Mouse (Mus musculus): ENCODE data around the gene Poln. TPM values are rescaled to one million over a fixed set of nuclear protein-coding genes. Genes with fewer than 3 reads are reported as not detected.
A peak's percentile ranks its signal among the peaks of the same experiment; 100 is the strongest.

Gene Poln
- polyA plus RNA-seq, 1 experiment from 2014 or later = 0.48 TPM

DNA sequence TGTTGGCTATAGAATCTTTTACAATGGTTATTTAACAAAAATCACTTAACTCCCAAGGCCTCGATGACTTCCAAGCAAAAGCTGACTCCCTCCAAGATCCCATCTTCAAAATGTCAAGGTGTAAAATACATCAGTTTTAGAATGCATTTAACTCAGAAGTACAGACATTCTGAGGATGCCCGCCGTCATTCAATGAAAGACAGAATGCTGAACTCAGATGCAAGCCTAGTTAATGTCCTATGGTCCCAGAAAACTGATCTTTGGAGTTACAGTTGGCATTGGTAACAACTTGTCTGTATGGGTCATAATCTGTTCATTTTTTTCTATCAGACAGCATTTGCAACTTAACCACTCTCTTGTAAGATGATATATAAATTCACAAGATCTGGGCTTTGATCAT, 706 bp upstream of the Poln start:
- 42% methylated on average over 3 of the region's 3 CpGs for WGBS (ENCODE audit: insufficient replicate concordance)
- Histone ChIP-seq H3K27ac (ENCODE audit: low read length) (peak overlapping the region; percentile 64), H3K4me2 (ENCODE audit: low read depth, low read length) (peak overlapping the region; percentile 72), H3K27me3 (ENCODE audit: control insufficient read depth, insufficient read depth, low read depth, low read length) (no peaks in the 10 kb centered on the region), H3K4me1 (ENCODE audit: control insufficient read depth, low read depth, low read length) (peaks cover 12% of the 10 kb centered on the region), H3K9ac (ENCODE audit: low read depth, low read length) (peak overlapping the region; percentile 52), H3K9me3 (replicated peaks; ENCODE audit: control insufficient read depth, low read length) (no peaks in the 10 kb centered on the region), H3K4me3 (ENCODE audit: low read depth, low read length) (peak overlapping the region; percentile 94), H3K36me3 (ENCODE audit: control insufficient read depth, insufficient read depth) (no peaks in the 10 kb centered on the region; the same call in 1 of the 2 replicates)
- ATAC-seq (ENCODE audit: low read depth) = no peak

DNA sequence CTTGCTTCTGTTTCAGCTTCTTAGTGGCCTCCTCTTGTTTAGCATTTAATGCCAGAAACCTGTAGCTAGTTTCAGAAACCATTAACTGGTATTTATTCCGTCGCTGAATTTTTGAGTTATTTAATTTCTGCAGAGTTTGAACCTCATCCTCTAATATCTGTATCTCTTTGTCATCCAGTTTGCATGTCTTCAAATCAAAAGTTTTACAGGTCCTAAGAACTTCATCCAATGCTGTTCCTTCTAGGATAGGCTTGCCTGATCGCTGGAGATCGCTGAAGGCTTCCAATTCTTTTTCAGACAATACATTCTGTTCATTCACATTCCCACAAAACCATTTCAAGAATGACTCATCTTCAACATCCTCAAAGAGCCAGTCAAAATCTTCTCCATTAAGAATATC, 1.4 kb downstream of the Poln start:
- no peak for ATAC-seq (ENCODE audit: low read depth)
- peak overlapping the region; percentile 40 for H3K4me3 ChIP-seq (ENCODE audit: low read depth, low read length)
- 69% methylated on average over 4 of the region's 4 CpGs for whole genome bisulfite sequencing (ENCODE audit: insufficient replicate concordance)
- H3K27ac ChIP-seq (ENCODE audit: low read length) = no peak overlapping the region
- peaks cover 12% of the 10 kb centered on the region for H3K4me1 ChIP-seq (ENCODE audit: control insufficient read depth, low read depth, low read length)
- H3K36me3 ChIP-seq (ENCODE audit: control insufficient read depth, insufficient read depth) = peaks cover 4% of the 10 kb centered on the region
- no peaks in the 10 kb centered on the region for H3K9me3 ChIP-seq (replicated peaks; ENCODE audit: control insufficient read depth, low read length)
- no peak overlapping the region for H3K9ac ChIP-seq (ENCODE audit: low read depth, low read length)
- peak overlapping the region; percentile 64 for H3K4me2 ChIP-seq (ENCODE audit: low read depth, low read length)
- H3K27me3 ChIP-seq (ENCODE audit: control insufficient read depth, insufficient read depth, low read depth, low read length) = no peaks in the 10 kb centered on the region

DNA sequence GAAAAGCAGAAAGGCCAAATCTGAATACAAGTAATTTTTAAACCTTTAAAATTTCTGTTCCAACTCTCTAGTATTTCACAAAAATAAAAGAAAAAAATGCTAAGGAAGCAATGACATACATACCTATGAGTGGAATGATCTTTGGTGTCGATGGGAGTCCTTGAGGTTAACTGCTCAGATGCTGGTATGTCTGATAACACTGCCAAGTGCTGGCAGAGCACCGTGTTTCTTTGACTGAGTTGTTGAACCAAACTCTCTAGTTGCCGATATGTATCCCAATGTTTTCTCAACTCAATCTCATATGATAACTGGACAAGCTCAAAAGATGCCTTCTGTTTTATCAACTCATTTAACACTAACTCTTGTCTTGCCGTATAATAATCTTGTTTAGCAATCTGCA, 3.5 kb downstream of the Poln start:
- H3K36me3 ChIP-seq (ENCODE audit: control insufficient read depth, insufficient read depth) = peaks cover 4% of the 10 kb centered on the region
- peak overlapping the region; percentile 60 for H3K4me2 ChIP-seq (ENCODE audit: low read depth, low read length)
- 17% methylated on average over 4 of the region's 4 CpGs for WGBS (ENCODE audit: insufficient replicate concordance)
- H3K9me3 ChIP-seq (replicated peaks; ENCODE audit: control insufficient read depth, low read length) = no peaks in the 10 kb centered on the region
- H3K27me3 ChIP-seq (ENCODE audit: control insufficient read depth, insufficient read depth, low read depth, low read length) = no peaks in the 10 kb centered on the region
- H3K4me1 ChIP-seq (ENCODE audit: control insufficient read depth, low read depth, low read length) = peaks cover 12% of the 10 kb centered on the region
- H3K27ac ChIP-seq (ENCODE audit: low read length) = no peak overlapping the region
- peak overlapping the region; percentile 44 for H3K4me3 ChIP-seq (ENCODE audit: low read depth, low read length)
- ATAC-seq (ENCODE audit: low read depth) = no peak
- peak overlapping the region; percentile 28; the same call in 1 of the 2 replicates for H3K9ac ChIP-seq (ENCODE audit: low read depth, low read length)

DNA sequence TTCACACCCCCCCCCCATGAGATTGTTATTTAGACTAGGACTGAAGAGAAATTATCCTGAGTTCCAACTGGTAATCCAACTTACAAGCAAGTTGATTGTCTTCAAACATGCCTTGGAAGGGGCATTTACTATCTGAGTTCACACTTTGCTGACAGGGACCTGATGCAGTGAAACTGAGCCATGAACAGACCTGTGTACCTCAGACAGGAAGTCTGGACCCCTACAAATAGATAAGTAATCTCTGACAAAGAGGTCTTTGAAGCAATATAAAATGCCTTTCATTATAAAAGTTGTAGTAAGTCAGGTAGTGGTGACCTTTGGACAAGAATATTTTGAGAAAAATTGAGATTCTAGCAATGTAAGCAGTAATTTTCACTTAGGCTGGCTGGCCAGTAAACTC, 20.8 kb downstream of the Poln start:
- no peak overlapping the region for H3K4me2 ChIP-seq (ENCODE audit: low read depth, low read length)
- no peak overlapping the region for H3K9ac ChIP-seq (ENCODE audit: low read depth, low read length)
- H3K36me3 ChIP-seq (ENCODE audit: control insufficient read depth, insufficient read depth) = peaks cover under 1% of the 10 kb centered on the region; the same call in 1 of the 2 replicates
- ATAC-seq (ENCODE audit: low read depth) = no peak
- no peaks in the 10 kb centered on the region for H3K27me3 ChIP-seq (ENCODE audit: control insufficient read depth, insufficient read depth, low read depth, low read length)
- no peaks in the 10 kb centered on the region for H3K9me3 ChIP-seq (replicated peaks; ENCODE audit: control insufficient read depth, low read length)
- H3K4me1 ChIP-seq (ENCODE audit: control insufficient read depth, low read depth, low read length) = no peaks in the 10 kb centered on the region
- no peak overlapping the region for H3K27ac ChIP-seq (ENCODE audit: low read length)
- H3K4me3 ChIP-seq (ENCODE audit: low read depth, low read length) = no peak overlapping the region

DNA sequence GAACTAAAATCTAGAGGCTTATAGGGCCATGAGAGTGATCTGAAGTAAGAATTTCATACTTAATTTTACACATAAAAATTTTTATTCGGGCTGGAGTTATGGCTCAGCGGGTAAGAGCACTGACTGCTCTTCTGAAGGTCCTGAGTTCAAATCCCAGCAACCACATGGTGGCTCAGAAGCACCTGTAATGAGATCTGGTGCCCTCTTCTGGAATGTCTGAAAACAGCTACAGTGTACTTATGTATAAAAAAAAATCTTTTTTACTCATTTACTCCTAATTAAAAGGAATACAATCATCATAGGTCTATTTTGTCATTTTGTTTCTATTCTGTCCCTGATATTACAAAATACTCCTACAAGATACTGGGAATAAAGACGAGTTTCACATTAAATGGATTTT, 21.7 kb downstream of the Poln start:
- Histone ChIP-seq H3K4me2 (ENCODE audit: low read depth, low read length) (no peak overlapping the region), H3K4me3 (ENCODE audit: low read depth, low read length) (no peak overlapping the region), H3K27ac (ENCODE audit: low read length) (no peak overlapping the region), H3K27me3 (ENCODE audit: control insufficient read depth, insufficient read depth, low read depth, low read length) (no peaks in the 10 kb centered on the region), H3K9me3 (replicated peaks; ENCODE audit: control insufficient read depth, low read length) (no peaks in the 10 kb centered on the region), H3K4me1 (ENCODE audit: control insufficient read depth, low read depth, low read length) (no peaks in the 10 kb centered on the region), H3K9ac (ENCODE audit: low read depth, low read length) (no peak overlapping the region), H3K36me3 (ENCODE audit: control insufficient read depth, insufficient read depth) (no peaks in the 10 kb centered on the region)
- no peak for ATAC-seq (ENCODE audit: low read depth)
- WGBS (ENCODE audit: insufficient replicate concordance) = 75% methylated on average over 3 of the region's 3 CpGs

DNA sequence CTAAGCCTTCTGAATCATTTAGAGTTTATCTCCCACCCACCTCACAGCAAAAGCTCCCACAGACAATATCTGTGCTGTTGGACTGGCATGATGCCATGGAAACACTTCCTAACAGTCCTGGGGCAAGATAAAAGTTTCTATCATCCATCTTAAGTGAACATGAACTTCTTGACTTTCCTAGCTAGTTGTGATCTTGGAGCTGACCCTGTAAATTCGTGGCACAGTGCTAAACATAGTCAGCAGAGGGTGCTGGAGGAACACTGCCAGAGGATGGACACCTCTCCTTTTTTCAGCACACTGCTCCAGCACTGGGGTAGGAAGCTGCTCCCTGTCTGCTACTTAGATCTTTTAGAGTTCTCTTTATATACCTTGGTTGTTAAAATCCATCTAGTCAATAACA, 29.5 kb downstream of the Poln start:
- no peak for ATAC-seq (ENCODE audit: low read depth)
- Histone ChIP-seq H3K36me3 (ENCODE audit: control insufficient read depth, insufficient read depth) (no peaks in the 10 kb centered on the region), H3K4me1 (ENCODE audit: control insufficient read depth, low read depth, low read length) (no peaks in the 10 kb centered on the region), H3K9ac (ENCODE audit: low read depth, low read length) (no peak overlapping the region), H3K4me2 (ENCODE audit: low read depth, low read length) (no peak overlapping the region), H3K27me3 (ENCODE audit: control insufficient read depth, insufficient read depth, low read depth, low read length) (no peaks in the 10 kb centered on the region), H3K9me3 (replicated peaks; ENCODE audit: control insufficient read depth, low read length) (no peaks in the 10 kb centered on the region), H3K27ac (ENCODE audit: low read length) (no peak overlapping the region), H3K4me3 (ENCODE audit: low read depth, low read length) (no peak overlapping the region)
- 0% methylated on average over 1 of the region's 1 CpGs for WGBS (ENCODE audit: insufficient replicate concordance)

DNA sequence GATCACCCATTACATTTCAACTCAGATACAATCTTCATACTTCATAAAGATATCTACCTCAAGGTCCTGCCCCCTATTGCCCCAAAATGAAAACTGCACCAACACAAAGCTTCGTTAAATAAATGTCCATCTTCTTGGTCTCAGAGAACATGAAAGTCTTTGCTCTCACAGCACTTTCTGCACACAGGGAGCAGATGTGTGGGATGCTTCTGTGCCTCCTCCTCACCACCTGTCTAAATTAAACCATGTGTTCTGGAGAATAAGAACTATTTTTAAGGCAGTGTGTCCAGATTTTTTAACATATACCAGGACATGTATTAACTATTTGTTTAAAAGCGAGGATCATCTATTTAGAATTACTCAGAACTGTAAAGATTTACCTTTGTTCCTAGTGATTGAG, 36.5 kb downstream of the Poln start:
- no peaks in the 10 kb centered on the region for H3K36me3 ChIP-seq (ENCODE audit: control insufficient read depth, insufficient read depth)
- no peak overlapping the region for H3K9ac ChIP-seq (ENCODE audit: low read depth, low read length)
- no peaks in the 10 kb centered on the region for H3K27me3 ChIP-seq (ENCODE audit: control insufficient read depth, insufficient read depth, low read depth, low read length)
- H3K4me1 ChIP-seq (ENCODE audit: control insufficient read depth, low read depth, low read length) = no peaks in the 10 kb centered on the region
- H3K4me3 ChIP-seq (ENCODE audit: low read depth, low read length) = no peak overlapping the region
- H3K9me3 ChIP-seq (replicated peaks; ENCODE audit: control insufficient read depth, low read length) = no peaks in the 10 kb centered on the region
- WGBS (ENCODE audit: insufficient replicate concordance) = 52% methylated on average over 2 of the region's 2 CpGs
- ATAC-seq (ENCODE audit: low read depth) = no peak
- H3K27ac ChIP-seq (ENCODE audit: low read length) = no peak overlapping the region
- no peak overlapping the region for H3K4me2 ChIP-seq (ENCODE audit: low read depth, low read length)

DNA sequence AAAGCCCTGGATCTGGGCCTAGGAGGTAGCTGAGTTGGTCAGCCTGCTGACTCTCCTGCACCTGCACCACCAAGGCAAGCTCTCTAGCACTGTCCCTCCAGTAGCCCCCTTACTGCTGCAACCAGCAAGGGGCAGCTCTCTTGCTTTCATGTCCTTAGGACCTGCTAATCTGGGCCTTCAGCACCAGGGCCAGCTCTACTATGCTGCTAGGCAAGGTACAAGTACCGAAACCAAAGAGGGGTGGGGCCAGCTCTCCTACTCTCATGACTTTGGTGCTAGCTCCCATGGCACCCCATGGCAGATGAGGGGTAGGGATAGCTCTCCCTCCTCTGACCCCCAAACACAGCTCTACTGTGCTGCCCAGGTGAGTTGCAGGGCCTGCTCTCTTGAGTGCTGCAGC, 45.1 kb downstream of the Poln start:
- Histone ChIP-seq H3K4me2 (ENCODE audit: low read depth, low read length) (no peak overlapping the region), H3K9me3 (replicated peaks; ENCODE audit: control insufficient read depth, low read length) (no peaks in the 10 kb centered on the region), H3K4me3 (ENCODE audit: low read depth, low read length) (no peak overlapping the region), H3K36me3 (ENCODE audit: control insufficient read depth, insufficient read depth) (no peaks in the 10 kb centered on the region), H3K27ac (ENCODE audit: low read length) (no peak overlapping the region), H3K4me1 (ENCODE audit: control insufficient read depth, low read depth, low read length) (no peaks in the 10 kb centered on the region), H3K9ac (ENCODE audit: low read depth, low read length) (no peak overlapping the region), H3K27me3 (ENCODE audit: control insufficient read depth, insufficient read depth, low read depth, low read length) (no peaks in the 10 kb centered on the region)
- no peak for ATAC-seq (ENCODE audit: low read depth)
- 28% methylated on average over 1 of the region's 1 CpGs for WGBS (ENCODE audit: insufficient replicate concordance)

DNA sequence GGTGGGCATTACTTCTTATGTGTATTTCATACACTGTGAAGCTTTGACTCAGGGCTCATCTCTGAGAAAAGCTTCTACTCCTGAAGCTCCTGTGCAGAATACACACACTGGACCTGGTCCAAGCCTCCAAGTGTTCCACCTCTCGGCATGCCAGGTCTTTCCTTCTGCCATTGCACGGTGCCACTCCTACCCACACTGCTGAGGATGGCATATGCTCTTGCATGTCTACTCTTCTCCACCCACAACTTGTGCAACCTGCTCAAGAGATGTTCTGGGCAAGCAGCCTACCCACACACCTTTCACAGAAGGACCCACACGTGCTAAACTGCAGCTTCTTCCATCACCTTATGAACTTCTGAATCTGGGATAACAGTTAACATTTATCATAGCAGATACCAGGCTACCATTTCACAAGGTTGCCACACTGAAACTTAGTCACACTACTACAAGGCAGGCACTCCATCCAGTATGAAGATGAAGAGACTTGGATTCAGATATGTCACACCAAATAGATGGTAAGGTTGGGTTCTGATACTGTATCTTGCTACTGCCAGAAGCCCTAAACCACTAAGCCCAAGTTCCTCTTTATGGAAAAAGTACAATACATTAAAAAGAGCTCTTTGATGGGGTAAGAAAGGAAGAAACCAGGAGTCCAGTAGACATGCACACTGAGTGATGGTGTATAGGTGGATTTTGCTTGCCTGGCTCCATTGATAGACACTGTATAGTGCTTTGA, 50.0 kb downstream of the Poln start:
- 55% methylated on average over 3 of the region's 3 CpGs for WGBS (ENCODE audit: insufficient replicate concordance)
- ATAC-seq (ENCODE audit: low read depth) = no peak
- Histone ChIP-seq H3K4me3 (ENCODE audit: low read depth, low read length) (no peak overlapping the region), H3K36me3 (ENCODE audit: control insufficient read depth, insufficient read depth) (no peaks in the 10 kb centered on the region), H3K9me3 (replicated peaks; ENCODE audit: control insufficient read depth, low read length) (no peaks in the 10 kb centered on the region), H3K9ac (ENCODE audit: low read depth, low read length) (no peak overlapping the region), H3K27me3 (ENCODE audit: control insufficient read depth, insufficient read depth, low read depth, low read length) (no peaks in the 10 kb centered on the region), H3K4me1 (ENCODE audit: control insufficient read depth, low read depth, low read length) (no peaks in the 10 kb centered on the region), H3K4me2 (ENCODE audit: low read depth, low read length) (no peak overlapping the region), H3K27ac (ENCODE audit: low read length) (no peak overlapping the region)
